Mouse (Mus musculus) yolk sac, embryonic 10.5 days (tissue): ENCODE measurements at regions not wholly inside any gene's neighbourhood (a gene's known extent, or its start where the extent isn't known, plus 50 kb on each side); places are given as distances from the start of the nearest gene placed in this dataset.

Experiments used
- DNase-seq: peaks from one replicate; pipeline ENCODE4 v3.0.0-alpha.2; 2017; ENCODE audit warnings: low spot score

- DNase-seq, result no peak
Observed at GRCm38 (mm10) chr6:31273816-31274215, 124.7 kb upstream of the Mkln1 start.

- DNase-seq, result peak; percentile 61
Observed at GRCm38 (mm10) chr6:31274236-31274635, 124.3 kb upstream of the Mkln1 start.

DNA sequence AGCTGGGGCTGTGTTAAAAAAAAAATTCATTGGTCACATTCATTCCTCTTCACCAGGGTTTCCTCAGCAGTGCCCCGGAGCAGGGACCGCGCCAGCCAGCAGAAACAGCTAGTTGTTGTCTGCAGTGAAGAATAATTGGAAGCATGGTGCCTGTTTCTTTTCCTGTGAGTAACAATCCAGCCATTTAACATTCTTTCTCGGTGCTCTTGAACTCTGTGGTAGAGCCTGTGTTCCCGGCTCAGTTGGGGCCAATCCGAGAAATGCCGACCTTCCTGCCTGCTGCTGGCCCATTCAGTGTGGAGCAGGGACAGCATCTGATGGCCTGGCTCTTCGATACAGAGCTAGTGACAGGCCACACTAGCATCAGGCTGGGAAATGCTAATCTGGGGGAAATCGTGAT is 120.7 kb upstream of the Mkln1 start:
- no peak for DNase-seq

DNA sequence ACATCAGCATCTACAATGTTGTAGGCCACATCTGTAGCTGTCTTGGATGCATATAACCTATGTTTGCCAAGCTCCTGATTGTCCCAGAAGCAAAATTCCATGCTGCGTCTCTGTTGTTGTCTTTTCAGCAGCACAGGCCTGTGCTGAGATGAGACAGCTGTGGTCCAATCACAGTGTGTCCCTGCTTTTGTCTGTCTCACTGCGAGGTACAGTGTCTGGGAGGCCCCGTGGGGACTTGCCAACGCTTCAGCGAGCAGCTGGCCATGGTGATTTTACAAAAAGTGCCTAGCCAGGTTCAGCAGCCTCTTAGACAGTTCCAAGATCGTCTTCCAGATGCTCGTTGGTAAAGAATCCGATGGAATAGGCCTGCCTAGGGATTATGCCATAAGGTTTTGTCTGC is 114.6 kb upstream of the Mkln1 start:
- DNase-seq, result no peak

DNA sequence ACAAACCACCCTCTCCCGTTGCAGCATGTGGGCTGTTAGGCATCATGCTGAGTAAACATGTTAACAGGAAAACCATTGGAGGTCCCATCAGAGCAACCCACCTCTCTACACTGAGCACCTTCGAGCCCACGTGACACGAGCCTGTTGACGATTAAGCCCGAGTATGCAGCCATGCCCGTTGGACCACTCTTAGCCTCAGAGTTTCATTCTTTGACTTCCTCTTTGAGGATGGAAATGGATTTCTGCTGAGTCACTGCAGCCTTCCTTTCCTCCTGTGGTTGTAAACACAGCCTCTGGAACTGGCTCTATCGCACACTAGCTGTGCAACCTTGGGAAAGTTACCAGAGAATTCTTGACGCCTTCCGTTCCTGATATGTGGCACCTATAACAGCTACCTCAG is 114.1 kb upstream of the Mkln1 start:
- no peak for DNase-seq

- DNase-seq, result no peak
Observed at GRCm38 (mm10) chr6:31285064-31285463, 113.5 kb upstream of the Mkln1 start.

- DNase-seq, result no peak
Observed at GRCm38 (mm10) chr6:31285981-31286737, 112.4 kb upstream of the Mkln1 start.

GRCm38 (mm10) chr6:31287176-31287575 is 111.4 kb upstream of the Mkln1 start:
- no peak for DNase-seq

- no peak for DNase-seq
Observed at GRCm38 (mm10) chr6:31287686-31288085, 110.8 kb upstream of the Mkln1 start.

- DNase-seq, result peak; percentile 27
Observed at GRCm38 (mm10) chr6:31288421-31289233, 109.9 kb upstream of the Mkln1 start.

DNA sequence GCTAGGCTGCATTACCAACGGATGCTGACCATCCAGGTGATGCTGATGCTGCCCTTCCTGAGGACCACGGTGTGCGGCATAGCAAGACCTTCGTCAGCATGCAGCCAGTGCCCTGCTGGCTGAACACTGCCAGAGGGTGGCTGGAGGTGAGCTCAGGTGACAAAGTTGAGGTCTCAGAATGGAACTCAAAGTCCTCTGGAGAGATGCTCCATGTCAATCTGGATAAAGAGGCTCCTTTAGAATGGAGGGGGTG is 109.4 kb upstream of the Mkln1 start:
- DNase-seq, result no peak

- DNase-seq, result no peak
Observed at GRCm38 (mm10) chr6:31292081-31292480, 106.5 kb upstream of the Mkln1 start.

- no peak for DNase-seq
Observed at GRCm38 (mm10) chr6:31293008-31293407, 105.5 kb upstream of the Mkln1 start.

DNA sequence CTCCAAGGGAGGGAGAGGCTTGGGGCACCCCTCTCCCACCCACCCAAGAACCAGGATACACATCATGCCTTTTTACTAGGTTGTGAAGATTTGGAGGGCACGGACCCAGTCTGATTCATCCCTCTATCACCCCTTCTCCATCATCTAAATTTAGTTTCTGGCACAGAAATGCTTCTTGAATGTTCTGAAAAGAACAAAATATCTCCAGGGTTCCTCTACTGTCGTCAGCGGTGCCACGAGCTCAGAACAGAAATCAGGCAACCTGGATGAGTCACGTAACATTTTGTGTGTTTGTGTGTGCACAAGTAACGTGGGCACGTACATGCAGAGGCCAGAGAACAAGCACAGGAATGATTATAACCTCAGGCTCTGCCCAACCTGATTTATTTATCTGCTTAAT is 99.1 kb upstream of the Mkln1 start:
- DNase-seq, result no peak

GRCm38 (mm10) chr6:31305736-31306135 is 92.8 kb upstream of the Mkln1 start:
- DNase-seq, result no peak

- no peak for DNase-seq
Observed at GRCm38 (mm10) chr6:31307047-31307633, 91.4 kb upstream of the Mkln1 start.

DNA sequence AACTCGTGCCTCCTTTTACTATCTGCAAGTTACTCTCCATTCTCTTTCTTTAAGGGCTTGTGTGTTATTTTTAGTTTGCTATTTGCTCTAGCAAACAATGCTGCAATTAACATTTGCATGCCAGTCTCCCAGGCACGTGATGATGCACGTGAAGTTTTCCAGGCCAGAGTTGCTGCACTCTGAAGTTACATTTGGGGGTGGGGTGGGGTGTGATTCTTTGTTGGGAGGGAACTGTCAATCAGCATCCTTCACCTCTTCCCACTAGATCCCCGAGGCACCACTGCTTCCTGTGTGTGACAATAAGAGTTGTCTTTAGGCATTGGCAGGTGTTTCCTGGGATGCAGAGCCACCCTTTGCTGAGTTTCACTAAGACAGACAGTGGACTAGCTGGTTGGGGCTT is 90.6 kb upstream of the Mkln1 start:
- DNase-seq, result no peak

- no peak for DNase-seq
Observed at GRCm38 (mm10) chr6:31310660-31311059, 87.9 kb upstream of the Mkln1 start.

DNA sequence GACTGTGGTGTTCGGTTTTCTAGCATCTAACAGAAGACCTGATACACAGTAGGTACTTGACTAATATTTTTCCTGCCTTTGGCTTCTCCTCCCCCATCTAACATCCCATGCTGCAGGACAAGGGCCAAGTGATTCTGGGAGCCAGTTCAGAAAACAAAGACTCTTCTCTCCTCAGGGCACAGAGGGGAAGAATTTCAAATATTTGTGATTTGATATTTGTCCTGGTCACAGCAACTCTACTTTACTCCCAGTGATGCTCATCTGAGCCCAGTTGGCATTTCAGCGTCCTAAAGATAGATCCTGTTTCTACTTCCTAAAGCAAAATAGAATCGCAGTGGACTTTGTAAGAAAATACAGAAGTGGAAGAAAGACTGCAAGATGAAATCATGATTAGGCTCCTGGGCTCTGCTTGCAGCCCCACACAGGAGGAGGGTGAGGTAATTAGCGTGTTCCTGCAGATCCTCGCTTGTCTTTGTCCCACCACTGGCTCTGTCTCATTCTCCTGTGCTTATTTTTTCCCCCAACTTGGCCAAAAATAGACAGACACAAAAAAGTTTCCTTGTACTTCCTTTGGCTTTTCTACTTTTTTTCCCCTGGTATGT is 84.6 kb upstream of the Mkln1 start:
- no peak for DNase-seq

GRCm38 (mm10) chr6:31317741-31318225 is 80.8 kb upstream of the Mkln1 start:
- peak; percentile 78 for DNase-seq

DNA sequence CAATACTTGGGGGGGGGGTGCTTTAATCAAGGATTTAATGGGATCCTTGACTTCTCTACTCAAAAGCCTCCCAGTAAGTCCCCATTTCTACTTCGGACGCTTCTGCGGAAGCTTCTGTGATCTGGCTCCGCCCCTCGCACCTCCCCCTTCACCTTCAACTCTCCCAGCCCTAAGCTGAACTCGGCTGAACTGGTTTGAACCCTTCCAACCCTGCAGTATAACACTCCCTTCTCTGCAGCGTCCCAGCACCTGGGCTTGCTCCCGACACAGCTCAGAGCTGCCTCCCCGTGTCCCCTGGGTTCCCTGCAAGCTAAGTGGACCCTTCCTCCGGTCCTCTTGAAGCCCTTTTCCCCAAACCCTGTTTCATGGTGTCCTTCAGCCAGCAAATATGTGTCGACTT is 80.0 kb upstream of the Mkln1 start:
- peak; percentile 83 for DNase-seq

DNA sequence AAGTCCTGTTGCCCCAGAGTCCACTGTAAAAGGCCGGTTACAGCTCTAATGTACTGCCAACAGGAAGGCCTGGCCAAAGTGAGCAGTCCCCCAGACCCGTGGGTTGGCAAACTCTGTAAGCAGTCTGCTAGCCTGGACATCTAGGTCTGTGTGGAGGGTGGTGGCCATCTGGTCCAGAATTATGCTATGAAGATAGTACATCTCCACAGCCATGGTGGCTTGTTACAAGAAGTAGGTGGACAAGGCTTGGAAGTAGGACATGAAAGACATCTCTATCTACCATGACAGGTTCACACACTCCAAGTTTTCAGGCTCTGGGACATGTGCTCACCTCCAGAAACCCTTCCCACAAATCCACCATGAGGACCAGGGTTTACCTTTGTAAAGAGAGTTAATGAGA is 79.1 kb upstream of the Mkln1 start:
- no peak for DNase-seq
